Mouse (Mus musculus) adrenal gland (tissue): ENCODE measurements around the gene Il6ra.

ENCODE experiments used
- intact Hi-C: fragments of 180-260 bp; cut with DNase I; formaldehyde crosslinking; loops from one replicate; pipeline ENCODE4 v1.15.1; 2025

The Il6ra gene

DNA sequence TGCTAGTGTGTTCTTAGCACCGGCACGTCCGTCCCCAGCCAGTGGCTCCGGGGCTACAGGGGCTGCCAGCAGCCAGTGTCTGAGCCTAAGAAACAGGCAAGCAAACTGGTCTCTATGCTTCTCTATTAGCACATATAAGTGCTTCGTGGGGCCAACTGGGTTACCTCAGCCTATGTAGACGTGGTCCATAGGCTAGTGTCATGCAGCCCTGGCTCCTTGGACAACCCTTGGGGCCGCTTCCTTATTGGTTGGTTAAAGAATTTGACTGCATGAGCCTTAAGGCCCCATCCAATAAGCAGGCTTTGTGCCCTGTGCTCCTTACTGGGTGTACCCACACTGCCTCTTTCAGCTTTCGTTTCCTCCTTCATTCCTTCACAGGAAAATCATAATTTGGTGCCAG lies 37.2 kb downstream of the Il6ra start:
- intact Hi-C loops: no loop called here

DNA sequence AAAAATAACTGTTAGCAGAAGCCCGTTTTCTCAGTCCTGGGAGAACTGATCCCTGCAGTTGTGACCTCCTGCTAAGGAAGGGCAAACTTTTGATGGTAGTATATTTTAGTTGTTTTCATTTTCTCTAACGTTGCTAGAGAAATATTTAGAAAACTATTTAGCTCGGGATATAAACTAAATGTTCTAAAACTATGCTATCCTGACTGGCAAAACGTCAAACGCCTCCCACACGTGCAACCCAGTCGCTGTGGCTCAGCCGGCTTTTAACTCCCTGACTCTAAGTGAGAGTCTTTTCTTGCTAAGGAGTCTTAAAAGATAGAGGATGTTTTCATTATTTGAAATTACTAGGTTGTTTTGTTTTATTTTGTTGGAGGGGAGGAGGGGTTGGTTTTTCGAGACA lies 38.0 kb downstream of the Il6ra start:
- intact Hi-C loops: no loop called here

DNA sequence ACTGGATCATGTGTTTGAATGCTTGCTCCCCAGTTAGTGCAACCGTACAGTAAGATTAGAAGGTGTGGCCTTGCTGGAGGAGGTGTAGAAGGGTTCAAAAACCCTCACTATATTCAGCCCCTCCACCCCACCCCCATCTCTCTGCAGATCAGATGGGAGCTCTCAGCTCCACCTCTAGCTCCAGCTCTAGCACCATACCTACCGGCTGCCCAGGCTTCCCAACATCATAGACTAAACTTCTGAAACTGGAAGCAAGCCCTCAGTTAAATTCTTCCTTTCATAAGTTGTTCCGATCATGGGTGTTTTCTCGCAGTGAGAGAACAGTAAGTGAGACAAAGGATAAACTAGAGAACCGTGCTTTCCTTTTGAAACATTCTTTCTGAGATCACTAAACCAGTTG lies 38.9 kb downstream of the Il6ra start:
- intact Hi-C loops: no loop called here

DNA sequence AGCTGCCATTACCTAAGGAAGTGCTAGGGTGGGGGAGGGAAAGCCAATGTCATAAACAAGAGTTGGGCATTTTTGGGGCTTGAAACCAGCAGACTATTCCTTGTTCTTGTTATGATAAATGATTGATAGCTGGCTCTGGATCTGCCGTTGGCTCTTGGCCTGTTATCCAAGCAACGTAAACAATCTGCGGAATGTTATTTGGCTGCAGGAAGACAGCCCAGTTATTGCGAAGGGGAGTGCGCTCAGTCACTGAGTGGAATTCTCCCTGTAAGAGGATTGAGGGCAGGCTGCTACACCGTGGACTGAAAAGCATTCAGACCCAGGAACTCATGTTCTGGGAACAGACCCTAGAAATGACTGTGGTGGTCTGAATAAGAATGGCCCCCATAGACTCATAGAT lies 40.3 kb downstream of the Il6ra start:
- intact Hi-C loops: no loop called here

DNA sequence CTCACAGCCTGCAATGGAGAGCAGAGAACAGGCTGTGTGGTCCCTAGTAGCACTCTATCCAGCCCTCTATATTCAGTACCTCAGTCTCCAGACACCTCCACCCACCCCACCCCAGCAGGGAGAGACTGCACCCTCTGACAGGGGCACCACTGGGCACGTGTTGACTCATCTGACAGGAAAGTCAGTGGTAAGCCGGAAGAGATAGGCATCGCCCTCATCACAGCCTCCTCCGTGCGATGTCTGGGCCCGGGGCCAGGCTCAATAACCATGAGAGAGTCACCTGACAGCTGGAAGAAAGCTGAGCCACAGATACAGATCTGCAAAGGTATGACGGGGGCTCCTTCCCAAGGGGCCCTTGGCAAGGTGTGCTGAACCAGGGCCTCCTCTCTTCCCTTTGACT lies 40.8 kb downstream of the Il6ra start:
- intact Hi-C loops: no loop called here

DNA sequence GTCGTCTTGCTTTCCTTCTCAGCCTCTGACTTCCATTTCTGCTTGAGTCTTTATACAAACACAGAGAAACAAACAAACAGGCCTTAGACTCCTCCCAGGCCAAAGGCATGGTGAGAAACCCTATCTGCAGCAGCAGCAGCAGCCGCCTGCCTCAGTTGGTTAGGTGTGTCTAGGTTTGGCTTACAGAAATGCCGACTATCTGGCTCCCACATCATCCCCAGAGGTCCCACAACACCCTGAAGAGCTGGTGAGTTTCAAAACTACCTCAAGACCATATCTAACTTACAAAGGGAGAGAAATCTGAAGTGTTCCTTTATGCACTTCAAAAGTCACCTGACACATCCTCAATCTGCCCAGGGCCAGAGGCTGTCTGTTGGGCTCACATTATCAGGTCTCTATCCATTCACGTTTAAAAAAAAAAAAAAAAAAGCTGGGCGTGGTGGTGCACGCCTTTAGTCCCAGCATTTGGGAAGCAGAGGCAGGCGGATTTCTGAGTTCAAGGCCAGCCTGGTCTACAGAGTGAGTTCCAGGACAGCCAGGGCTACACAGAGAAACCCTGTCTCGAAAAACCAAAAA lies 41.6 kb downstream of the Il6ra start:
- intact Hi-C loops: no loop called here

DNA sequence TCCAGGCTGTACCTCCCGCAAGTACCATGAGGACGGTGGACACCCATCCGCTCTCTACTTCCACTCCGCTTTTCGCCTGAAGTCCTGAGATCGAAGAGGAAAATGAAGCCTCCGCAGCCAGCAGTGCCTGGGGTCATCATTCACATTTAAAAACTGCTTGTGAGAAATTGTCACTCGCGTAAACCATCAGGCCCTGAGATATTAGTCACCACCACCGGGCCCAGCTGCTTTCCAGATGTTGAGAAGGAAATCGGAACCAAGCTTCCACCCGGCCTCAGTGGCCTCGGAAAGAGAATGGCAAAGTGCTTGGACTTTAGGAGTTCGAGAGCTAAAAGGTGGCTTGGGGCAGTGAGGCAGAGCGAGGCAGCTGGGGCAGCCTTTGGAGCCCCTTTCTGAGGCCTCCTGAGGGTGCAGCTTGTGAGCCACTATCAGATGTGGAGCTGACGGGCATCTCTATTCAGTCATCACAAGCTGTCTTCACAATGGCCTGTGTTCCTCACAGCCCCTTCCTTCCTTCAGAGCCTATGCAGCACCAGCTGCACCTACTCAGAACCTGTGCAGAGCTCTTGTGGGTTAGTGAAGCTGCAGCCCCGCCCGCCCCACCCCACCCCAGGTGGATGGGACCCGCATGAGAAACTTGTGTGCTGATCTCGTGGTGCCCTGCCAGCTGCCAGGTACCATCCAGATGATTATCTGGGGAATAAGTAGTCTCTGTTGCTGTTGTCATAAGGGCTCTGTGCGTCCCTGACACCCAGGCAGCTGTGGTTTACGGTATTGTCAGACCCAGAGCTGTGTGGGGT lies 42.3 kb downstream of the Il6ra start:
- intact Hi-C loops: no loop called here

DNA sequence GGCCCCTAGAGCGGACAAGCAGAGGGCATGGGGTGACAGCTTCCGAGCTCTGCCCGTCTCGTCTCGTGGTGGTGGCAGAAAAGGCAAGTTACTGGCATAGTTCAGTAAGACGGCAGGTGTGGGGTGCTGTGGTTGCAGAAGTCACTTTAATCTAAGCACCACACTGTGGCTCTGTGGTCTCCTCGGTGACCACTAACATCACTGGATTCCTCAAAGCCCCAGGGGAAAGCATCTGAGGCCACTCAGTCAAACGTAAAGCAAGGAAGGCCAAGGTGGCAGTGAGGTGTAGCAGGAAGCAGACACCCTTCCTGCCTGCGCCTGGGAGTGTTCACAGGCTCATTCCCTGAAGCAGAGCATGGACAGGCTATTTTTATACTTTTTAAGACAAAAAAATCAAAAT lies 43.4 kb downstream of the Il6ra start:
- intact Hi-C loops: loop anchor here (10.0 kb wide), 1 partner anchor 205 kb away; the partner anchor contains the start of gene Tpm3

DNA sequence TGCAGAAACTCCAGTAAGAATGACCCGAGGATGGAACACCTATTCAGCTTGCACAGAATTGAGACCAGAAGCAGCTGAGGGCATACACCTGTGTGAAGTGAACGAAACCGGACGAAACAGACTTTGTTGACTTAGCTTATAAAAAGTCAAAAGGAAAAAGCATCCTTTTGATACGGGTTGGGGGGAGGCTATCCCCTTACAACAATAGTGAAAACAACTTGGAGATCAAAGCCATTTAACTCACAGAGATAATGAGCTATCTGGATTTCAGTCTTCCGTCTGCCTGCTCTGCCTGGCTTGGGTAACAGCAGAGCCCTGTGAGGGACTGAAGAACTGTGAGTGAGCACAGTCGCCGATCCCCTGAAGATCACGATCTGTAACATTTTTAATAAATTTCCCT lies 44.0 kb downstream of the Il6ra start:
- intact Hi-C loops: loop anchor here (10.0 kb wide), 1 partner anchor 206 kb away; the partner anchor contains the start of gene Tpm3

DNA sequence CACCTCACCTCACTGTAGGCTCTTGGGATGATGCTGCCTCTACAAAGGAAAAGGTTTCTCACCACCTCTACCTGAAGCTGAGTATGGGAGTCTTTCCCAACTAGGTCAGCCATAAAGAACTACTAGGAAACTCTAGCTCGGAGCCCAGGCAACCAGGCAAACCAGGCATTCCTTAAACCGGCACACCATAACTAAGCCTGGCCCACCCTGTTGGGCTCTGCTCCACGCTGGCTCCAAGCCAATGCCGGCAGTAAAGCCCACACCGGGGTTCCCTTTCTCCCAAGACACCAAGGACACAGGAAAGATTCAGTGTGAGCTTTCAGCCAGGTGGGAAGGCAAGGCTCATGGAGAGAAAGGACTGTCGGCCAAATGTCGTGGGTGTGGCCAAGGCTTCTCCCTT lies 44.6 kb downstream of the Il6ra start:
- intact Hi-C loops: loop anchor here (10.0 kb wide), 1 partner anchor 206 kb away; the partner anchor contains the start of gene Tpm3

DNA sequence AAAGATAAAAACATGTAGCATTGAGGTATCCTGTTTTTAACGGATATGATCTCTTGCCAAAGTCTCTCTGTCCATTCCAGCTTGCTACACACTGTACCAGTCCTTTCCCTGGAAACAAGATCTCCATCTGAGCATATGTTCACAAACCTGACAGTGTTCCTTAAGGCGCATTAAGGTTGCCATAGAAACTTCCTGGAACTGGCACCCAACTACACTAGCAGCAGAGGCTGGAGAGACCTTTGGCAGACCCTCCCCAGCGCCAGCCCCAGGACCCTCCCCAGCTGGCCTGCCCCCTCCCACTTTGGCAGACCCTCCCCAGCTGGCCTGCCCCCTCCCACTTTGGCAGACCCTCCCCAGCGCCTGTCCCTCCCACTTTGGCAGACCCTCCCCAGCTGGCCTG lies 45.3 kb downstream of the Il6ra start:
- intact Hi-C loops: loop anchor here (10.0 kb wide), 1 partner anchor 207 kb away; the partner anchor contains the start of gene Tpm3

DNA sequence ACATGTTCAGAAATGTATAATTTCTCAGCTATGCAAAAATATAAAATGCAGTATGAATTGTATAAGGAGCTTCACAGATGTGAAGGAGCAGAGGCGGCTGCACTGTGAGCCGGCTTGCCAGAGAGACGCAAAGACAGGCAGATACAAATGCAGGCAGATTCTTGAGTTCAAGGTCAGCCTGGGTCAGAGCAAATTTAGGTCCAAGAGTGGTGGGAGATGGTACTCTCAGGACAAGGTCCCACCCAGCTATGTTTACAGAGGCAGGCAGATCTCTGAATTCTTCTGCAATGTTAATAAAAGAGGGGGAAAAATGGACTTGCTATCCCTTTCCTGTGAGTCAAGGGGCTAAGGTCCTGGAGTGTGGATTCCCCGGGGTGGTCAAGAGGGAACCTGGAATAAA lies 47.2 kb downstream of the Il6ra start:
- intact Hi-C loops: loop anchor here (10.0 kb wide), 1 partner anchor 209 kb away; the partner anchor contains the start of gene Tpm3

DNA sequence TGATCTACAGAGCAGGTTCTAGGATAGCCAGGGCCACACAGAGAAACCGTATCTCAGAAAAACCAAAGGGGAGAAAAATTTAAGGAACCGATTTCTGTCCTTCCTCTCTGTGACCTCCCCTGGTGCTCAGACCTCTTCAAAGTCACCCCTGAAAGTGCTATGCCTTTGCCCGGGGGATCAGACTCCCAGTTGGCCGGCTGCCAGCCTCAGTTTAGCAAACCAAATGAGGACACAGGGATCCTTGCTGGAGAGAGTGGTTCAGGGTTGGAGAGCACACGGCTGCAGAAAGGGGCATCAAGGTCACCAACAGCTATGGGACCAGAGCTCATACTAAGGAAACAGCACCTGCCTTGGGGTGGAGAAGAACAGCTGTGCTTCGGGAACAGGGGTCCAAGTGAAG lies 48.0 kb downstream of the Il6ra start:
- intact Hi-C loops: loop anchor here (10.0 kb wide), 1 partner anchor 210 kb away; the partner anchor contains the start of gene Tpm3

DNA sequence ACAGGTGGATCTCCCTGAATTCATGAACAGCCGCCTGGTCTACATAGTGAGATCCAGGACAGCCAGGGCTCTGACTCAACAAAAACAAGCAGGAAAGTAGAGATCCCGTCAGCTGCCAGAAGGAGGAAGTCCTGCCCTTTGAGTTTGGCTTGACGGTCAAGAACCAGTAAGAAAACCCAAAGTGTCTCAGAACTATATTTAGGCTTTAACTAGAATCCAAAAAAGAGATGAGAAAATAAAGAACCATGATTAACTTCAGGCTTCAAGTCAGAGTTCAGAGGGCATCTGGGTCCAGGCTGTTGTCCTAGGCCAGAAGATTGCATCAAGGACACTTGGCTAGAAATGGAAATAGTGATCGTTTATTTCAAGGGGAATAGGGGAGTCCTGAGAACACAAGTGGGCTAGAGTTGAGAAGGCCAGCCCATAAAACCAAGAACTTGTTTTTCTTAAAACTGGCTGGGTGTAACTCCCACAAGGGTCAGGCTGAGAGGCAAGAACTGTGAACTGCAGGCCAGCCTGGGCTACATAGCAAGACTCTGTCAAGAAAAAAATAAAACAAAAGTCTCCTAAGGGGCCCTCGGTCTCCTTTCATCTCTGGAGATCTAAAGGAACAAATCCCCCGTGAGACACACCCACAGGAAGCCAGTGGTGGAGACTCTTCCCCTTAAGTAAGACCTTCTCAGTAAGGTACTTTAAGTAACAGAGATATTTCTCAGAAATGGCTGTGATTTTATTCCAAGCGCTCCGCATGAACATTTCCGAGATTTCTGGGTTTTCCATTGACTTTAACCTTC lies 49.1 kb downstream of the Il6ra start:
- intact Hi-C loops: loop anchor here (10.0 kb wide), 1 partner anchor 211 kb away; the partner anchor contains the start of gene Tpm3

DNA sequence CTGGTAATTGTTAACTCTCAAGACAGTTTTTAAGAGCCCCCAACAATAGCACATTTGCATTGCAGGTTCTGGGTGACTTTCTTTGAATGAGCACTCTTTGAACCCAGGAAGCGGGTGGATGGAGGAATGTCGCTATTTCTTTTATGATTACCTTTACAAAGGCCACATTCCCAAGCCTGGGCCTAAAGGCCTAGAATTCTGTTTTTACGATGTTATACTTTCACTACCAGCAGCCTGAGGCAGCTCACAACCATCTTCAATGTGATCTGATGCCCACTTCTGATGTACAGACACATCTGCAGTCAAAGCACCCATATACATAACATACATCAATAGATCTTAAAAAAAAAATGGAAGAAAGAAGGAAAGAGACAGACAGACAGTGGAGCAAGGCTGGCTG lies 49.7 kb downstream of the Il6ra start:
- intact Hi-C loops: loop anchor here (10.0 kb wide), 1 partner anchor 212 kb away; the partner anchor contains the start of gene Tpm3

DNA sequence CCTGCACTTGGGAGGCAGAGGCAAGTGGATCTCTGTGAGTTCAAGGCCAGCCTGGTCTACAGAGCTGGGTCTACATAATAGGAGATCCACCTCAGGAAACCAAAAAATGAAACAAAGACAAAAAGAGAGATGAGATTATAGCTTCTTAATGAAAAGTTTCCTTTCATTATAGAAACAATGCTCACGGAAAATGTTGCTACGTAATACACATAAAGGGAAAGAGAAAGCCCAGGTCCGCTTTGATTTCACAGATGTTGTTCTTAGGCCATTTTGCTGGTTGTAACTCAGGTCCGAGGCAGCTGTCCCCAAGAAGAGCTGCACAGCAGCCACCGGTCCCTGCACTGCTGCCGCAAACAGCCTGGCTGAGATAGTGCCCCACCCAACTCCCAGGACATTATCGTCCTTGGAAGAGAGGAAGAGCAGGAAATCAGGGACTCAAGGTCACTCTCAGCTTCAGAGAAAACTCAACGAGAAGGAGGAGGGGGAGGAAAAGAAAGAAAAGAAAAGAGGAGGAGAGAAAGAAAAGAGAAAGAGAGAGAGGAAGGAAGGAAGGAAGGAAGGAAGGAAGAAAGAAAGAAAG lies 50.7 kb downstream of the Il6ra start:
- intact Hi-C loops: loop anchor here (10.0 kb wide), 1 partner anchor 213 kb away; the partner anchor contains the start of gene Tpm3

DNA sequence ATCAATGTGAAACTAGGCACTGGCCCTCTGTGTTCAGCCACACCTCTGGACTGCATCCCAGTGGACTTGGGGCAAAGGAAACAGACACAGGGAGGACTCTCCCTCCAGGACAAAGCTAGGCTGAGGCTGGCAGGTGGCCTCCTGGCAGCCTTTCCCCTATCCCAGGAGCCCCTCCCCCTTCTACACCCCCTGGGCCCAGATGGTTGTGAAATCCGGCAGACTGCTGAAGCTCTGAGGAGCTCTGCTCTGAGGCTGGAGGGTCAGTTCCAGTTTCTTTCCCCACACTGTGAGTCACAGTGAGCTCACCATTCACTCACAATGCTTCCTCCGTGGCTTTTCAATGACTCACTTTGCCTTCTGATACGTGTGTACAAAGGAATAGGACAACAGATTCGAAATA lies 51.9 kb downstream of the Il6ra start:
- intact Hi-C loops: loop anchor here (10.0 kb wide), 1 partner anchor 214 kb away; the partner anchor contains the start of gene Tpm3

DNA sequence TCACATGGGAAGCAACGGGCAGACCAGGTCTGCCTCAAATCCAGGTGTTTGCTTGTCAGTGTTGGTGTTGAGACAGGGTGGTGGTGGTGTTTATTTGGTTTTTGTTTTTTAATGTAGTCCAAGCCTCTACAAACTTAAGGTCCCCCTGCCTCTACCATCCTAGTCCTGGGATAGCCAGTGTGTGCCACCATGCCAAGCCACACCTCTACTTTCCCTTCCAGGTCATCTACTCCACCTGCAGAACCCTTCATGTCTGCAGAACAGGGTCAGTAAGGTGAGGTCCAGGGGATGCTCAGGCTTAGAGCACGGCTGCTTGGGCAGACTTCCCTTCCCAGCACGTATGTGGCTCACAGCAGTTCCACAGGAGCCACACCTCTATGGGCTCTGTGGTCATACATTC lies 52.7 kb downstream of the Il6ra start:
- intact Hi-C loops: loop anchor here (10.0 kb wide), 1 partner anchor 214 kb away; the partner anchor contains the start of gene Tpm3

DNA sequence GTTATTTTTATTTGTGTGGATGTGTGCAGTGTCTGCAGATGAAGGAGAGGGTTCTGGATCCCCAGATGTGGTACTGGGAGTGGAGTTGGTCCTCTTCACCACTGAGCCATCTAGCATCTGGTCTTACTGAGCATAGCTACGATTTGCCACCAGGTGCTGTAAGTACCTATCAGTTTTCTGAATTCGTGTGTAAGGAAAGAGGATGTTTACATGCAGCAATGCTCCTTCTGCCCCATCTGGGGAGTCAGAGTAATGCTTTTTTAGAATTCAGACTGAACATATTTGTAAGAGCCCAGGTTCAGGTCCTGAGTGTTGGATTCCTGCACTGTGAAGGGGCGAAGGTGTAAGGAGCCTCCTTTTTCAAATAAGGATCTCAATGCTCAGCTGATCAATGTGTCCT lies 53.1 kb downstream of the Il6ra start:
- intact Hi-C loops: loop anchor here (5.0 to 10.0 kb wide), 3 partner anchors 73 to 215 kb away; partner anchors contain the start of gene Tpm3

DNA sequence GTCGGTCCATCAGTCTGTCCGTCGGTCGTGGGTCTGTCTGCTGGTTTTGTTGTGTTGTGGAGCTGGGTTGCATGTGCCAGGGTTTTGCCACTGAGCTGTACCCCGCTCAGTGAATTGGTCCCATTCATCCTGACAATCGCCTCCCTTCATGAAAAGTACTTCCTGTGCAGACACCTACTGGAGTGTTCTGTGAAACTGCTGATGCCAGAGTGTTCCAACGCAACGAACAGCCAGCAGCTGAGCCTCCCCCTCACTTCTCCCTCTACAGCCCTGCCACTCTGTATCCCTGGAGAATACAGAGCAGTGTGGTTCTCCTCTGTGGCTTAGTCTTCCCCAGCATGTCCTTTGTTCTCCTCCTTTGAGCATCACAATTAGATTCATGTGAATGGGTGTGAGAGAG lies 54.1 kb downstream of the Il6ra start:
- intact Hi-C loops: loop anchor here (5.0 kb wide), 2 partner anchors 72 to 127 kb away; no protein-coding TSS in a partner anchor

DNA sequence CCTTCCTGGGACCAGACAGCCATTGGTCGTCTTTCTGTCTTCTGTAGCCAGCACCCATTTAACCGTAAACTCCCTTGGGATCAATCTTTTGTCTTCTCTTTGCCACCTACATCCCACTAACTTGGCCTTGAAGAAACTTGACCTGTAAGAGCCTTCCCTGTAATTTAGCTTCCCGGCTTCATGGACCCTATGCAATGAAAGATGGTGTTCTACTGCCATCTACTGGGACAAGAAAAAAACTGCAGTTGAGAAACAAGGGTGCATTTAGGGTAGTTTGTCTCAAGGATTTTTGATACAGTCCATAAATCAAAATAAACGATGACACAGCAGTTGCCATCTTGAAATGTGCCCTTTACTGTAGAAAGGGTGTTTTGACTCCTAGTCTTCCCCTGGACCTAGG lies 54.9 kb downstream of the Il6ra start:
- intact Hi-C loops: loop anchor here (5.0 kb wide), 2 partner anchors 71 to 126 kb away; no protein-coding TSS in a partner anchor
